Mouse (Mus musculus) lung, embryonic 15.5 days (tissue): ENCODE results near the gene Sh2d1a. TPM values are rescaled to one million over a fixed set of nuclear protein-coding genes. Genes with fewer than 3 reads are reported as not detected.

ENCODE experiments used
- ATAC-seq: fragments of 200-750 bp; cut with Nextera tagmentation; 2 replicates; pipeline ENCODE4 v1.8.0; 2017; ENCODE audit warnings: moderate number of reproducible peaks, borderline replicate concordance; ENCODE audit not compliant: low FRiP score, low TSS enrichment; ENCODE audit errors: extremely low read depth
- H3K27ac ChIP-seq: fragments of 300-500 bp; sonication (generic); 2 replicates; pipeline ENCODE4 v1.5.1; 2015; ENCODE audit warnings: moderate library complexity, mild to moderate bottlenecking, inconsistent platforms
- H3K27me3 ChIP-seq: fragments of 300-500 bp; sonication (generic); 2 replicates; pipeline ENCODE4 v1.6.1; 2015; ENCODE audit warnings: inconsistent platforms
- H3K36me3 ChIP-seq: fragments of 300-500 bp; sonication (generic); 2 replicates; pipeline ENCODE4 v1.6.1; 2015; ENCODE audit warnings: inconsistent platforms
- H3K4me1 ChIP-seq: fragments of 300-500 bp; sonication (generic); 2 replicates; pipeline ENCODE4 v1.6.1; 2015; ENCODE audit warnings: inconsistent platforms
- H3K4me2 ChIP-seq: fragments of 300-500 bp; sonication (generic); 2 replicates; pipeline ENCODE4 v1.6.1; 2015; ENCODE audit warnings: inconsistent platforms, mild to moderate bottlenecking, moderate library complexity
- H3K4me3 ChIP-seq: fragments of 300-500 bp; sonication (generic); 2 replicates; pipeline ENCODE4 v1.5.1; 2015; ENCODE audit warnings: mild to moderate bottlenecking, inconsistent platforms
- H3K9ac ChIP-seq: fragments of 300-500 bp; sonication (generic); 2 replicates; pipeline ENCODE4 v1.6.1; 2015; ENCODE audit warnings: inconsistent platforms
- H3K9me3 ChIP-seq: fragments of 300-500 bp; sonication (generic); 2 replicates; pipeline ENCODE4 v1.6.1; 2016; ENCODE audit warnings: inconsistent platforms
- WGBS: fragments of 180-500 bp; shearing (Covaris S2); methylation state at CpG from one replicate; pipeline ENCODE4 v1.1.7; 2015; 5-methylcytosine and 5-hydroxymethylcytosine counted together
- polyA plus RNA-seq: library from polyadenylated mRNA; unstranded; fragments of >200 nt; fragmentation: Nextera tagmentation; extraction: Ambion mirVana; gene quantifications from 2 replicates; pipeline ENCODE4 v1.2.1, GENCODE M21; 2015

The Sh2d1a gene
- polyA plus RNA-seq, 1 experiment from 2014 or later: 3.0 TPM

- Histone ChIP-seq H3K4me1 (no peaks in the 10 kb centered on the region), H3K4me2 (no peak overlapping the region), H3K4me3 (no peak overlapping the region), H3K27ac (no peak overlapping the region), H3K27me3 (no peaks in the 10 kb centered on the region), H3K36me3 (no peaks in the 10 kb centered on the region), H3K9me3 (no peaks in the 10 kb centered on the region), H3K9ac (no peak overlapping the region)
- ATAC-seq: no peak
- WGBS: 89% methylated on average over 1 of the region's 1 CpGs
These were observed 42.8 kb downstream of the Sh2d1a start for GRCm38 (mm10) chrX:42545076-42545475.

- Histone ChIP-seq H3K4me1 (no peaks in the 10 kb centered on the region), H3K9ac (no peak overlapping the region), H3K9me3 (no peaks in the 10 kb centered on the region), H3K4me3 (no peak overlapping the region), H3K36me3 (no peaks in the 10 kb centered on the region), H3K27ac (no peak overlapping the region), H3K4me2 (no peak overlapping the region), H3K27me3 (no peaks in the 10 kb centered on the region)
- WGBS: 64% methylated on average over 4 of the region's 4 CpGs
- ATAC-seq: no peak
These were observed 46.3 kb downstream of the Sh2d1a start for GRCm38 (mm10) chrX:42548513-42548912.

- H3K27ac ChIP-seq: no peak overlapping the region
- H3K4me3 ChIP-seq: no peak overlapping the region
- WGBS: 22% methylated on average over 7 of the region's 7 CpGs
- no peaks in the 10 kb centered on the region for H3K9me3 ChIP-seq
- no peak overlapping the region for H3K4me2 ChIP-seq
- no peaks in the 10 kb centered on the region for H3K36me3 ChIP-seq
- ATAC-seq: no peak
- no peak overlapping the region for H3K9ac ChIP-seq
- H3K27me3 ChIP-seq: no peaks in the 10 kb centered on the region
- no peaks in the 10 kb centered on the region for H3K4me1 ChIP-seq
These were observed 55.0 kb downstream of the Sh2d1a start for GRCm38 (mm10) chrX:42557284-42557683.

- no peak overlapping the region for H3K9ac ChIP-seq
- no peak for ATAC-seq
- H3K27ac ChIP-seq: no peak overlapping the region
- H3K4me2 ChIP-seq: no peak overlapping the region
- WGBS: 62% methylated on average over 4 of the region's 4 CpGs
- H3K9me3 ChIP-seq: no peaks in the 10 kb centered on the region
- no peaks in the 10 kb centered on the region for H3K27me3 ChIP-seq
- no peaks in the 10 kb centered on the region for H3K36me3 ChIP-seq
- no peak overlapping the region for H3K4me3 ChIP-seq
- H3K4me1 ChIP-seq: no peaks in the 10 kb centered on the region
These were observed 56.4 kb downstream of the Sh2d1a start for GRCm38 (mm10) chrX:42558683-42559082.

Other genes starting within 250 kb of the Sh2d1a start
- gene Tex13c2, start 12.8 kb upstream of the Sh2d1a start, polyA plus RNA-seq: not detected in 2 replicates